Mouse (Mus musculus) midbrain, embryonic 11.5 days (tissue): Measurements from ENCODE around the gene Gsdme. TPM values are rescaled to one million over a fixed set of nuclear protein-coding genes. Genes with fewer than 3 reads are reported as not detected.

ENCODE experiments used
- ATAC-seq: fragments of 200-750 bp; cut with Nextera tagmentation; 2 replicates; pipeline ENCODE4 v1.8.0; 2017; ENCODE audit warnings: moderate TSS enrichment, moderate library complexity; ENCODE audit not compliant: low FRiP score
- DNase-seq: peaks from one replicate; pipeline ENCODE4 v3.0.0; 2015; ENCODE audit warnings: low spot score; ENCODE audit errors: missing footprints
- H3K27ac ChIP-seq: fragments of 300-500 bp; sonication (generic); 2 replicates; pipeline ENCODE4 v1.5.1; 2014; ENCODE audit warnings: low read depth, low read length
- H3K27me3 ChIP-seq: fragments of 300-500 bp; sonication (generic); 2 replicates; pipeline ENCODE4 v1.6.1; 2014; ENCODE audit warnings: mild to moderate bottlenecking, low read length, moderate library complexity, mixed read lengths; ENCODE audit not compliant: control insufficient read depth, insufficient read depth
- H3K36me3 ChIP-seq: fragments of 300-500 bp; sonication (generic); 2 replicates; pipeline ENCODE4 v1.6.1; 2014; ENCODE audit warnings: mild to moderate bottlenecking, low read length, moderate library complexity, mixed read lengths; ENCODE audit not compliant: control insufficient read depth, insufficient read depth
- H3K4me1 ChIP-seq: fragments of 300-500 bp; sonication (generic); 2 replicates; pipeline ENCODE4 v1.6.1; 2014; ENCODE audit warnings: low read length; ENCODE audit not compliant: control insufficient read depth, insufficient read depth
- H3K4me2 ChIP-seq: fragments of 300-500 bp; sonication (generic); 2 replicates; pipeline ENCODE4 v1.6.1; 2014; ENCODE audit warnings: mild to moderate bottlenecking, moderate library complexity
- H3K4me3 ChIP-seq: fragments of 300-500 bp; sonication (generic); 2 replicates; pipeline ENCODE4 v1.5.1; 2014; ENCODE audit warnings: low read depth, low read length
- H3K9ac ChIP-seq: fragments of 300-500 bp; sonication (generic); 2 replicates; pipeline ENCODE4 v1.6.1; 2014; ENCODE audit warnings: low read length
- H3K9me3 ChIP-seq: fragments of 300-500 bp; sonication (generic); 2 replicates; pipeline ENCODE4 v1.6.1; 2016; ENCODE audit warnings: low read length; ENCODE audit not compliant: control insufficient read depth
- WGBS: fragments of 180-500 bp; shearing (Covaris S2); extraction: QIAGEN DNeasy Blood & Tissue Kit; methylation state at CpG from one replicate; pipeline ENCODE4 v1.1.7; 2014; 5-methylcytosine and 5-hydroxymethylcytosine counted together
- polyA plus RNA-seq: library from polyadenylated mRNA; unstranded; fragments of >200 nt; fragmentation: Nextera tagmentation; extraction: Ambion mirVana; gene quantifications from 2 replicates; pipeline ENCODE4 v1.2.1, GENCODE M21; 2014

The Gsdme gene
- polyA plus RNA-seq, 1 experiment from 2014 or later, result 52.9 TPM

- 89% methylated on average over 3 of the region's 3 CpGs for WGBS
- Histone ChIP-seq H3K27me3 (no peaks in the 10 kb centered on the region), H3K4me3 (no peak overlapping the region)
Measured at GRCm38 (mm10) chr6:50139526-50139925, 124.1 kb downstream of the Gsdme start.

More at GRCm38 (mm10) chr6:50139526-50139925, 124.1 kb downstream of the Gsdme start:
- Histone ChIP-seq H3K4me1 (no peaks in the 10 kb centered on the region), H3K27ac (no peak overlapping the region), H3K9me3 (no peaks in the 10 kb centered on the region), H3K9ac (no peak overlapping the region), H3K4me2 (no peak overlapping the region), H3K36me3 (no peaks in the 10 kb centered on the region)
- no peak for ATAC-seq
- no peak for DNase-seq

Other genes with a start within 250 kb of the Gsdme start
- gene Mpp6, start 153.6 kb downstream of the Gsdme start, polyA plus RNA-seq, result 71.7 and 81.6 TPM in 2 replicates
- 6.7 and 7.3 TPM in 2 replicates for gene Osbpl3, start 192.3 kb upstream of the Gsdme start, polyA plus RNA-seq